Mouse (Mus musculus) stomach, embryonic 16.5 days (tissue): ENCODE results near the gene Kdm1a. TPM values are rescaled to one million over a fixed set of nuclear protein-coding genes. Genes with fewer than 3 reads are reported as not detected.

Experiments
- ATAC-seq: fragments of 200-750 bp; cut with Nextera tagmentation; 2 replicates; pipeline ENCODE4 v1.8.0; 2017; ENCODE audit warnings: moderate number of reproducible peaks, moderate TSS enrichment; ENCODE audit not compliant: insufficient read depth, low FRiP score
- H3K27ac ChIP-seq: fragments of 300-500 bp; sonication (generic); 2 replicates; pipeline ENCODE4 v1.5.1; 2014; ENCODE audit warnings: low read length
- H3K27me3 ChIP-seq: fragments of 300-500 bp; sonication (generic); 2 replicates; pipeline ENCODE4 v1.6.1; 2014; ENCODE audit warnings: low read length, control low read depth, mixed read lengths; ENCODE audit not compliant: control insufficient read depth, insufficient read depth
- H3K36me3 ChIP-seq: fragments of 300-500 bp; sonication (generic); 2 replicates; pipeline ENCODE4 v1.6.1; 2014; ENCODE audit warnings: low read length; ENCODE audit not compliant: control insufficient read depth, insufficient read depth
- H3K4me1 ChIP-seq: fragments of 300-500 bp; sonication (generic); 2 replicates; pipeline ENCODE4 v1.6.1; 2014; ENCODE audit warnings: low read length, control low read depth, mixed read lengths; ENCODE audit not compliant: control insufficient read depth, insufficient read depth
- H3K4me2 ChIP-seq: fragments of 300-500 bp; sonication (generic); 2 replicates; pipeline ENCODE4 v1.6.1; 2014; ENCODE audit warnings: low read depth, low read length, mixed read lengths
- H3K4me3 ChIP-seq: fragments of 300-500 bp; sonication (generic); replicated peaks from 2 replicates; pipeline ENCODE4 v1.5.1; 2014; ENCODE audit warnings: mild to moderate bottlenecking, low read length
- H3K9ac ChIP-seq: fragments of 300-500 bp; sonication (generic); 2 replicates; pipeline ENCODE4 v1.6.1; 2014; ENCODE audit warnings: low read length
- H3K9me3 ChIP-seq: fragments of 300-500 bp; sonication (generic); replicated peaks from 2 replicates; pipeline ENCODE4 v1.6.1; 2016; ENCODE audit warnings: low read length, control low read depth; ENCODE audit not compliant: control insufficient read depth
- WGBS: fragments of 180-500 bp; shearing (Covaris S2); extraction: QIAGEN DNeasy Blood & Tissue Kit; methylation state at CpG from one replicate; pipeline ENCODE4 v1.1.7; 2014; 5-methylcytosine and 5-hydroxymethylcytosine counted together
- polyA plus RNA-seq: library from polyadenylated mRNA; unstranded; fragments of >200 nt; fragmentation: Nextera tagmentation; extraction: Ambion mirVana; gene quantifications from 2 replicates; pipeline ENCODE4 v1.2.1, GENCODE M21; 2015

Gene Kdm1a
- polyA plus RNA-seq, 1 experiment from 2014 or later: 18.9 TPM

DNA sequence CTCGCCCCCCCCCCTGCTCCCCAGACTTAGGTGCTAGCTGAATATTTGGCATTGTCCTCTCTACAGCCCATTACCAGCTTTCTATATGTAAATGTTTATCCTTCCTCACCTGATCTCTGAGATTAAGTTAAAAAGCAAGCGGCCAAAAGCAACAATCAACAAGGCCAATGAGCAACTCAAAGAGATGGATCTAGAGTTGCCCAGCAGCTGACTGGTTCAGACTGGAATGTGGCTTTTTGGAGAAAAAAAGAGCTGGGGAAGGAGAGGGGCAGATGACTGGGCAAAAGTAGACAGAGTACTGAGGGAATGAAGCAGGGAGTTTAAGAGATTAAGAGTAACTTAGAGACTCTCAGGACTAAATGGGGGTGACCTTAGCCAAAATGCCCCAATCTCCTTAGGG lies 8.5 kb downstream of the Kdm1a start:
- 77% methylated on average over 2 of the region's 2 CpGs for WGBS
- Histone ChIP-seq H3K36me3 (no peaks in the 10 kb centered on the region), H3K9ac (no peak overlapping the region), H3K4me2 (no peak overlapping the region), H3K4me3 (no peak overlapping the region), H3K9me3 (no peaks in the 10 kb centered on the region), H3K27ac (no peak overlapping the region), H3K27me3 (no peaks in the 10 kb centered on the region), H3K4me1 (peaks cover 11% of the 10 kb centered on the region)
- no peak for ATAC-seq

DNA sequence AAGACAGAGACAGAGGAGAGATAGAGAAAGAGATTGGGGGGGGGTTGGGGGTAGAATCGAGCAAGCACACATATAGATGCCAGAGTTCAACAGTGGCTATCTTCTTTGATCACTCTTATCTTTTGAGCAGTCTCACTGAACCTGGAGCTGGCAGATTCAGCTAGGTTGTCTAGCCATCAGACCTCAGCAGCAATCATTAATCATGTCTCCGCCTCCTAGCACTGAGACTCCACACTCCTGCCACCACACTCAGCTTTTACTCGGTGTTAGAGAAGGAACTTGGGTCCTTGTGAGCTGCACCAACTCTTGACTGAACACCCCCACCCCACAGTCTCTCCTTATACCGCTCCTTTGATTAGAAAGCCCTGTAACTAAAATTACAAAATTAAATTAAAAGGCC lies 10.4 kb downstream of the Kdm1a start:
- H3K36me3 ChIP-seq: no peaks in the 10 kb centered on the region
- H3K27me3 ChIP-seq: no peaks in the 10 kb centered on the region
- no peak overlapping the region for H3K4me2 ChIP-seq
- no peak overlapping the region for H3K27ac ChIP-seq
- H3K9ac ChIP-seq: no peak overlapping the region
- no peak for ATAC-seq
- H3K4me1 ChIP-seq: peaks cover 7% of the 10 kb centered on the region
- WGBS: 56% methylated on average over 4 of the region's 4 CpGs
- no peaks in the 10 kb centered on the region for H3K9me3 ChIP-seq
- H3K4me3 ChIP-seq: no peak overlapping the region

- no peak overlapping the region for H3K27ac ChIP-seq
- H3K4me3 ChIP-seq: no peak overlapping the region
- H3K27me3 ChIP-seq: no peaks in the 10 kb centered on the region
- no peaks in the 10 kb centered on the region for H3K36me3 ChIP-seq
- no peak overlapping the region for H3K9ac ChIP-seq
- no peak for ATAC-seq
- no peaks in the 10 kb centered on the region for H3K9me3 ChIP-seq
- 81% methylated on average over 4 of the region's 4 CpGs for WGBS
- H3K4me2 ChIP-seq: no peak overlapping the region
- H3K4me1 ChIP-seq: peaks cover 3% of the 10 kb centered on the region
Observed at GRCm38 (mm10) chr4:136588003-136588402, 14.5 kb downstream of the Kdm1a start.

GRCm38 (mm10) chr4:136587221-136587827 lies 15.2 kb downstream of the Kdm1a start:
- H3K4me1 ChIP-seq: peaks cover 6% of the 10 kb centered on the region
- 93% methylated on average over 4 of the region's 4 CpGs for WGBS

DNA sequence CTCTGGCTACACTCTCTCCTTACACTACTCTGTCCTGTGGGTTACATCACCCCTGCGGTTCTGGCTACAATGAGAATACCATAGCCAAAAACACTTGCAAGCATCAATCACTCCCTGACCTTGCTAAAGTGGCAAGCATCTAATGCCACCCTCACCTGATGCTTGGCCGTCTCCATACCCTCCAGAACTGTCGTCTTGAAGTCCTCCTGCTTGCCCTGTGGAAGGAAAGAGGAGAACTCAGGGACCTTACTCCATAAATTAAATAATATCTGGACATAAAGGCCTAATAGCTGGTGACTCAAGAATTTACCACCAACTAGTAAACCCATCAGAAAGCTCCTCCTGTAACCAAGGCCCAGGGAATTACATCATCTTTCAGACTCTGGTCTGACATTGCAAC lies 20.6 kb downstream of the Kdm1a start:
- no peak for ATAC-seq
- no peaks in the 10 kb centered on the region for H3K36me3 ChIP-seq
- H3K4me2 ChIP-seq: no peak overlapping the region
- no peaks in the 10 kb centered on the region for H3K9me3 ChIP-seq
- peaks cover 6% of the 10 kb centered on the region for H3K4me1 ChIP-seq
- no peak overlapping the region for H3K9ac ChIP-seq
- no peaks in the 10 kb centered on the region for H3K27me3 ChIP-seq
- no peak overlapping the region for H3K27ac ChIP-seq
- WGBS: 85% methylated on average over 3 of the region's 3 CpGs
- no peak overlapping the region for H3K4me3 ChIP-seq

More at GRCm38 (mm10) chr4:136587221-136587827, 15.2 kb downstream of the Kdm1a start:
- Histone ChIP-seq H3K9me3 (no peaks in the 10 kb centered on the region), H3K27me3 (no peaks in the 10 kb centered on the region), H3K27ac (no peak overlapping the region), H3K9ac (no peak overlapping the region), H3K4me2 (no peak overlapping the region), H3K36me3 (no peaks in the 10 kb centered on the region), H3K4me3 (no peak overlapping the region)
- no peak for ATAC-seq

DNA sequence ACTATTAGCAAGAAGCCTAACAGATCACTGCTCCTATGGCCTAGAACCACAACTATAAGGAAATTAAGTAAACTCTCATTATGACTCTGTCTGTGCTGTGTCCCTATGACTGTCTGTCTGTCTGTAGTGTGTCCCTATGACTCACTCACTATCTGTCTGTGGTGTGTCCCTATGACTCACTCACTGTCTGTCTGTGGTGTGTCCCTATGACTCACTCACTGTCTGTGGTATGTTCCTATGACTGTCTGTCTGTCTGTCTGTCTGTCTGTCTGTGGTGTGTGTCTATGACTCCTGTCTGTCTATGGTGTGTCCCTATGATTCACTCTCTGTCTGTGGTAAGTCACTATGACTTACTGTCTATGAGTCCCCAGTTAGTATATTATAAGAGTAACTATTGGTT lies 32.5 kb downstream of the Kdm1a start:
- H3K9ac ChIP-seq: no peak overlapping the region
- no peaks in the 10 kb centered on the region for H3K4me1 ChIP-seq
- no peaks in the 10 kb centered on the region for H3K27me3 ChIP-seq
- no peak overlapping the region for H3K4me3 ChIP-seq
- no peak overlapping the region for H3K4me2 ChIP-seq
- peaks cover 5% of the 10 kb centered on the region for H3K36me3 ChIP-seq
- no peak for ATAC-seq
- H3K27ac ChIP-seq: no peak overlapping the region
- H3K9me3 ChIP-seq: no peaks in the 10 kb centered on the region

GRCm38 (mm10) chr4:136568629-136569028 lies 33.9 kb downstream of the Kdm1a start:
- H3K36me3 ChIP-seq: peaks cover 5% of the 10 kb centered on the region
- H3K4me3 ChIP-seq: no peak overlapping the region
- H3K27me3 ChIP-seq: no peaks in the 10 kb centered on the region
- no peak overlapping the region for H3K9ac ChIP-seq
- no peak overlapping the region for H3K4me2 ChIP-seq
- 82% methylated on average over 3 of the region's 3 CpGs for WGBS
- no peak overlapping the region for H3K27ac ChIP-seq
- no peaks in the 10 kb centered on the region for H3K4me1 ChIP-seq
- no peak for ATAC-seq
- no peaks in the 10 kb centered on the region for H3K9me3 ChIP-seq

DNA sequence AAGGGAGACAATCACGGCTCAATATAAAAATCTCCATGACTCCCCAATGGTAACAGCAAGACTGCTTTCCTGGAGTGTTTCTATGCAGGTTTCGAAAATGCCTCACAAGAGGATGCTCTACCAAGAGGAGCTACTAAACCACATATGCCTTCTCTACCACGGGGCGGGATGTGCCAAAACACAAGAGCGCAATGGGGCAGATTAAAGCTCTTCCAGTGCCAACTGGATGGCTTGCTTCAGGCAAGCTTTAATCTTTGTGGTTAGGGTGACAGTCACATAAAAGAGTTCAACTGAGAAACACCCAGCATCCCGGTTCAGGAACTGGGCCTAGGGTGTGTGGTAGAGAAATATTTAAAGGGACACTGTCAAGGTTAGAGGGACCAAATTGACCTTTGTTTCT lies 39.8 kb downstream of the Kdm1a start:
- H3K9ac ChIP-seq: no peak overlapping the region
- no peak overlapping the region for H3K27ac ChIP-seq
- WGBS: 84% methylated on average over 6 of the region's 6 CpGs
- no peak overlapping the region for H3K4me2 ChIP-seq
- H3K4me3 ChIP-seq: no peak overlapping the region
- H3K4me1 ChIP-seq: peaks cover 3% of the 10 kb centered on the region; the same call in 1 of the 2 replicates
- H3K27me3 ChIP-seq: no peaks in the 10 kb centered on the region
- no peak for ATAC-seq
- H3K9me3 ChIP-seq: no peaks in the 10 kb centered on the region
- peaks cover 27% of the 10 kb centered on the region for H3K36me3 ChIP-seq

DNA sequence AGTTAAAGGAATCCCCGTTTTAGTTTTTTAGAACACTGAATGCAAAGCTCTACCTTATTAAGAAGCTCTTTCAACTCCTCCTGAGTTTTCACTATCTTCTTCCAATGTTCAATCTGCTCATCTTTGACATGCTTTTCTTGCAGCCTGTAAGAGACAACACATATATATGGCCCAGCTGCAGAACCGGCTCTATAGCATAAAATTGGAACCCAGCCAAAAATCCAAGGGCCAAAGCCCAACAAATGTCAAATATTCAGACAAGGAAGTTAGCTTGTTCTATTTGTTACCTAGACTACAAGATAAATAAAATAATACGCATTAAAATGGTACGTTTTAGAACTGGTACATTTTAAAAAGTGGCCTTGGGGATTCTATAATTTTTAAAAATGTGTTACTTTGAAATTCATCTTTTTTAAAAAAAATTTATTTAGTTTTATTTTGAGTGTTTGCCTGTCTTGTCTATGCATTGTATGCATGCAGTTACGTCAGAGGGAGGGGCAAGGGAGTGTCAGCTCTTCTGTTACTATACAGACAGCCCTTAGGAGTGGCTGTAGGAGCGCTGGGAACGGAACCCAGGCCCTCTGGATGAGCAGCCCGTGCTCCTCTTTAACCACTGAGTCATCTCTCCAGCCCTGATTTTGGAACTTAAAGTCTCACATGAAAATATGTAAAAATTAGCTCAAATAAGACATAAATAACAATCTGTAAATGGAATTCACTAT lies 42.1 kb downstream of the Kdm1a start:
- 64% methylated on average over 8 of the region's 8 CpGs for WGBS
- Histone ChIP-seq H3K36me3 (peaks cover 22% of the 10 kb centered on the region), H3K9ac (no peak overlapping the region), H3K9me3 (no peaks in the 10 kb centered on the region), H3K4me1 (peaks cover 3% of the 10 kb centered on the region; the same call in 1 of the 2 replicates), H3K4me2 (no peak overlapping the region), H3K27me3 (no peaks in the 10 kb centered on the region), H3K4me3 (no peak overlapping the region), H3K27ac (no peak overlapping the region)
- no peak for ATAC-seq
